Mouse (Mus musculus) kidney, adult 2 months (tissue): ENCODE results near the gene Ccdc92b.

Source experiments
- CTCF ChIP-seq: fragments of 200-500 bp; conservative IDR thresholded peaks from 2 replicates; pipeline ENCODE4 v1.5.1; 2011; ENCODE audit warnings: low read depth, mild to moderate bottlenecking, control low read depth, low read length, moderate library complexity, mixed read lengths; ENCODE audit not compliant: insufficient read depth, insufficient read length
- POLR2A ChIP-seq: fragments of 200-500 bp; IDR thresholded peaks from one replicate; pipeline ENCODE4 v1.6.1; 2011; ENCODE audit warnings: low read depth, low read length, control low read depth

DNA sequence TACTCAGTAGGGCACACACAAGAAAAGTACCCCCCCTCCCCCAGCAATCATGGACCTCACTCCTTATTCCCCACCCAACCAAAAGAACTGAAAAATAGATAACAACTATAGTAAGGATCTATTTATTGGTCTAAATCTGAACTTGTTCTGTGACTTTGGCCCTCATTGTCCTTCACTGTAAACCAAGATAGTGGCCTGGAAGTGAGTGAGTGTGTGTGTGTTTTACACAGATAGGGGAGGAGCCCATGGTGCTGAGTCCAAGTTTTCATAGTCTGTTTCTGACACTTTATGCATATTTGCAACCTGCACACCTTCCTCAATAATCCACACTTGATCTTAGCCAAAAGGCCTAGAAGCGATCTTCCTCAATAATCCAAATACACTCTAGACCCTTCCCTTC lies 29.3 kb downstream of the Ccdc92b start:
- TF ChIP-seq POLR2A (no peak), CTCF (no peak)
